Mouse (Mus musculus) intestine, embryonic 16.5 days (tissue): ENCODE data around the gene Olfr1394. TPM values are rescaled to one million over a fixed set of nuclear protein-coding genes. Genes with fewer than 3 reads are reported as not detected.

Experiments used
- ATAC-seq: fragments of 200-750 bp; cut with Nextera tagmentation; 2 replicates; pipeline ENCODE4 v1.8.0; 2017; ENCODE audit warnings: moderate TSS enrichment, moderate library complexity
- H3K27ac ChIP-seq: fragments of 300-500 bp; sonication (generic); 2 replicates; pipeline ENCODE4 v1.5.1; 2014; ENCODE audit warnings: mild to moderate bottlenecking, low read length
- H3K27me3 ChIP-seq: fragments of 300-500 bp; sonication (generic); replicated peaks from 2 replicates; pipeline ENCODE4 v1.6.1; 2014; ENCODE audit warnings: low read length, control low read depth, mixed read lengths; ENCODE audit not compliant: control insufficient read depth, insufficient read depth
- H3K36me3 ChIP-seq: fragments of 300-500 bp; sonication (generic); 2 replicates; pipeline ENCODE4 v1.6.1; 2014; ENCODE audit warnings: low read length, control low read depth; ENCODE audit not compliant: control insufficient read depth, insufficient read depth
- H3K4me1 ChIP-seq: fragments of 300-500 bp; sonication (generic); 2 replicates; pipeline ENCODE4 v1.6.1; 2014; ENCODE audit warnings: low read length, control low read depth, mixed read lengths; ENCODE audit not compliant: control insufficient read depth, insufficient read depth
- H3K4me2 ChIP-seq: fragments of 300-500 bp; sonication (generic); 2 replicates; pipeline ENCODE4 v1.6.1; 2014; ENCODE audit warnings: low read depth, low read length, control low read depth
- H3K4me3 ChIP-seq: fragments of 300-500 bp; sonication (generic); 2 replicates; pipeline ENCODE4 v1.5.1; 2014; ENCODE audit warnings: mild to moderate bottlenecking, low read length
- H3K9ac ChIP-seq: fragments of 300-500 bp; sonication (generic); 2 replicates; pipeline ENCODE4 v1.6.1; 2014; ENCODE audit warnings: low read depth, low read length
- H3K9me3 ChIP-seq: fragments of 300-500 bp; sonication (generic); 2 replicates; pipeline ENCODE4 v1.6.1; 2016; ENCODE audit warnings: low read length, control low read depth; ENCODE audit not compliant: control insufficient read depth
- WGBS: fragments of 180-500 bp; shearing (Covaris S2); extraction: QIAGEN DNeasy Blood & Tissue Kit; methylation state at CpG from one replicate; pipeline ENCODE4 v1.1.7; 2014; 5-methylcytosine and 5-hydroxymethylcytosine counted together
- polyA plus RNA-seq: library from polyadenylated mRNA; unstranded; fragments of >200 nt; fragmentation: Nextera tagmentation; extraction: Ambion mirVana; gene quantifications from 2 replicates; pipeline ENCODE4 v1.2.1, GENCODE M21; 2015

Olfr1394 gene
- polyA plus RNA-seq, 1 experiment from 2014 or later, result not detected

DNA sequence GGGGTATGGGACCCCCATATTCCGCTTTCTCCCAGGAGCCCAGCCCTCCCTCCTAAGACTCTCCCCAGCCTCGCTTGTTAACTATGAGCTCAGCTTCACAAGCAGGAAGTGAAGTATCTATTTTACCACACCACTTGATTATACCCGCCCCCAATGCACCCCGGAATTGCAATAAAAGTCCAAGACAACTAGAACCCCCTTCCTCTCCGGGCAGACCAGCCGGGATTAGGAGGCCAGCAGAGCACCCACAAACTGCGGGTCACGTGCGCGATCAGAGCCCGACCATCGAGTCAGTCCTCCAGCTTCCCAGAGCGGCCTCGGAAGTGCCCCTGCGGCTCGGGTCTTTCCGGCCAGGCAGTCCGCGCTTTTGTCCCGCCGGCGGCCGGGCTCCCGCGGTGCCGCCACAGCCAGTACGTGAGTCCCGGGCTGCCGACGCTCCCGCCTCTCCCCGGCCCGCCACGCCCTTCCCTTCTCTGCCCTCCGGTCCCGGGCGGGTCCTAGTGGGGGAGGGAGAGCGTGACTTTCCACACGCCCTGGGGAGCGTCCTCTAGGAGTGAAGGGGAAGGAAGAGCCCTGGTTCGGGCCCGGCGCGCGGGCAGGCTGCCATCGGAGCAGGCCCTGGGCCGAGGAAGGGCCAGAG lies 49.1 kb downstream of the Olfr1394 start, which contains the start of gene Zfp62:
Gene Zfp62, plus strand, starts transcription at position 164 of the 640 bp plus-strand sequence.
- peaks cover 5% of the 10 kb centered on the region for H3K4me1 ChIP-seq
- peak; percentile 96 for ATAC-seq
- peak within 1 kb of the TSS; percentile 98 for H3K27ac ChIP-seq

DNA sequence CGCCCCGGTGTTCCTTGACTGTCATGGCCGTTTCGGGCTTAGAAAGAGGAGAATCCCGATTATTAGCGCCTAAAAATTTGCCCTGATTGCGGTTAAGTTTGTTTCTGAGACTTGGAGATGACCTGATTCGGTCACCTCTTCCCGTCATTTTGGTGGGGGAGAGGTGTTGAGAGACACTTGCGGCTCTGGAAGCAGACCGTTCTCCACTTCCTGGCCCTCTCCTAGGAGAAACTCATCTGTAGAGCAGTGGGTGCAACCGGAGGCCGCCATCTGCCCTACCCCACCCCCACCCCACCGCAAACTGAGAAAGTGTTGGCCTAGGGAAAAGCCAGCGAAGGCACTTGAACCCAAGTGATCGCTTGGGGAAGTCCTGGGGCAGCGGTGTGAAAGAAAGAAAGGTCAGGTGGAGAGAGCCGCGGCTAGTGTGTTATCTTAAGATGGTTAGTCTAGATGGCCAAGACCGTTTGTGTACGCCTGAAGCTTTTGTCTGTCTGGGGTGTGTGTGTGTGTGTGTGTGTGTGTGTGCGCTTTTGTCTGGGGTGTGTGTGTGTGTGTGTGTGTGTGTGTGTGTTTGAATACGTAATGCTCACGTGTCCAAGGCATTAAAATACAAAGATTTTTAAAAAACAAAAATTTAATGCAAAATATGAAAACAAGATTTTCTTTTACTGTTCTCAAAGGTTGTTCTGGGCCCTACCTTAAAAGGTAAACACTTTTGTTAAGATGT lies 49.8 kb downstream of the Olfr1394 start:
- Histone ChIP-seq H3K4me2 (peak overlapping the region; percentile 87), H3K9me3 (no peaks in the 10 kb centered on the region), H3K27ac (peak overlapping the region; percentile 98), H3K36me3 (no peaks in the 10 kb centered on the region), H3K4me1 (peaks cover 5% of the 10 kb centered on the region), H3K4me3 (peak overlapping the region; percentile 78), H3K27me3 (no peaks in the 10 kb centered on the region), H3K9ac (peak overlapping the region; percentile 90)
- under 1% methylated on average over 24 of the region's 24 CpGs for WGBS
- ATAC-seq, result peak; percentile 73

More for the DNA sequence above, 49.1 kb downstream of the Olfr1394 start, which contains the start of gene Zfp62:
- under 1% methylated on average over 46 of the region's 47 CpGs for WGBS
- peak within 1 kb of the TSS; percentile 90 for H3K9ac ChIP-seq
- peak within 1 kb of the TSS; percentile 78 for H3K4me3 ChIP-seq
- no peaks in the 10 kb centered on the region for H3K27me3 ChIP-seq
- no peaks in the 10 kb centered on the region for H3K36me3 ChIP-seq
- no peaks in the 10 kb centered on the region for H3K9me3 ChIP-seq
- H3K4me2 ChIP-seq, result peak within 1 kb of the TSS; percentile 87

DNA sequence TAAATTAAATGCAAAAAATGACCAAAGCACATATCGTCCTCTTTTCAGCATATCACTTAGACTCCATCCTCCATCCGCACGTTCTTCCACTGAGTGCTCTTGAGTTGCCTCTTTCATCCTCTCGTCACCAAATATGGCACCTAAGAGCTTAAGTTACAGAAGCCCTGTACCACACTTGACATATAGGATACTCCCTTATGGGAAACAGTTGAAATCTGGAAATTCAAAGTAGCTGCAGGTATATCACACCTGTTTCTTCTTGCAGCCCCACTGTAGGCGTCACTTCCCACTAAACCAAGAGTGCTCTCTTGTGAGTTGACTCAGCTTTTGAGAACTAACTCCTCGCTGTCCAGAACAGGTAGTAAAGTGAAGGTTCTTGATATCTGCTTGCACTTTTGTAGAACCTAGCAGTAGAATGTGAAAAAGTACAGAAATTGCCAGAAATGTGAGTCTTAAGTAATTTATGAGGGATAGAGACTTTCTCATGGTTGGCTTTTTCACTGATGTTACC lies 51.0 kb downstream of the Olfr1394 start:
- Histone ChIP-seq H3K9ac (no peak overlapping the region), H3K4me1 (peaks cover 5% of the 10 kb centered on the region), H3K9me3 (no peaks in the 10 kb centered on the region), H3K4me3 (no peak overlapping the region), H3K4me2 (peak overlapping the region; percentile 87; the same call in 1 of the 2 replicates), H3K36me3 (no peaks in the 10 kb centered on the region), H3K27ac (no peak overlapping the region), H3K27me3 (no peaks in the 10 kb centered on the region)
- no peak for ATAC-seq
- 82% methylated on average over 6 of the region's 6 CpGs for WGBS

DNA sequence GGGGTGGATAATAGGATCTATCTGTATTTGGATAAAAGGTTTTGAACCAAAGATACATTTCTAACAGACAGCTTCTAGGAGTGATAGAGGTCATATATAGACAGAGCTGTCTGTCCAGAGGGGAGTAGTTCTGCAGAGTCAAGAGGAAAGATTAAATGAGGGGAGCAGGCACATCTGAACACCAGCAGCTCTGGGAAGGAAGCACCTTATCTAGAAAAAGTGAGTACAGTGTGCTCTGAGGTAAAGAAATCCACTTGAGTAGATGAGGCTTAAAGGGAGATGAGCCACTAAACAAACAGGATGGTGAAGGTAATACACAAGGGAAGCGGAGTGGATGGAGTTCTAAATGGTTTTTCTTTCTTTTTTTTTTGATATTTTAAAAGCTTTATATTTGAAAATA lies 53.3 kb downstream of the Olfr1394 start:
- H3K4me1 ChIP-seq, result peaks cover 5% of the 10 kb centered on the region
- H3K9me3 ChIP-seq, result no peaks in the 10 kb centered on the region
- H3K9ac ChIP-seq, result no peak overlapping the region
- no peak overlapping the region for H3K4me3 ChIP-seq
- H3K27ac ChIP-seq, result no peak overlapping the region
- no peaks in the 10 kb centered on the region for H3K36me3 ChIP-seq
- no peaks in the 10 kb centered on the region for H3K27me3 ChIP-seq
- ATAC-seq, result no peak
- WGBS, result 100% methylated on average over 1 of the region's 1 CpGs
- no peak overlapping the region for H3K4me2 ChIP-seq

Other genes starting within 250 kb of the Olfr1394 start
- gene Psme2b, start 208.2 kb upstream of the Olfr1394 start, polyA plus RNA-seq, result 3.5 and 4.6 TPM in 2 replicates
- 0.10 TPM in 1 of 2 replicates, not detected in the other for gene Olfr56, start 175.5 kb upstream of the Olfr1394 start, polyA plus RNA-seq
- gene 9930111J21Rik1, start 175.0 kb upstream of the Olfr1394 start, polyA plus RNA-seq, result 0.70 and 1.1 TPM in 2 replicates
- gene Gm12185, start 162.2 kb upstream of the Olfr1394 start, polyA plus RNA-seq, result not detected in 2 replicates
- gene Tgtp1, start 160.2 kb upstream of the Olfr1394 start, polyA plus RNA-seq, result 1.9 and 2.1 TPM in 2 replicates
- gene 9930111J21Rik2, start 103.1 kb upstream of the Olfr1394 start, polyA plus RNA-seq, result 0.65 and 0.87 TPM in 2 replicates
- 0.86 and 1.0 TPM in 2 replicates for gene Tgtp2, start 90.2 kb upstream of the Olfr1394 start, polyA plus RNA-seq
- gene Ifi47, start 77.8 kb upstream of the Olfr1394 start, polyA plus RNA-seq, result 3.2 and 3.6 TPM in 2 replicates
- not detected in 2 replicates for gene Olfr1396, start 39.5 kb upstream of the Olfr1394 start, polyA plus RNA-seq
- not detected in 2 replicates for gene Olfr1395, start 12.1 kb upstream of the Olfr1394 start, polyA plus RNA-seq
- gene Btnl9, start 32.8 kb downstream of the Olfr1394 start, polyA plus RNA-seq, result 1.6 TPM in 2 replicates
- gene Zfp62, start 48.9 kb downstream of the Olfr1394 start, polyA plus RNA-seq, result 20.7 and 23.1 TPM in 2 replicates
- gene Mgat1, start 89.8 kb downstream of the Olfr1394 start, polyA plus RNA-seq, result 62.4 and 65.8 TPM in 2 replicates
- 0.13 TPM in 1 of 2 replicates, not detected in the other for gene Olfr1393, start 123.9 kb downstream of the Olfr1394 start, polyA plus RNA-seq
- gene Olfr1392, start 130.9 kb downstream of the Olfr1394 start, polyA plus RNA-seq, result not detected in 2 replicates
- not detected in 2 replicates for gene Olfr10, start 150.4 kb downstream of the Olfr1394 start, polyA plus RNA-seq
- gene Olfr1391, start 168.4 kb downstream of the Olfr1394 start, polyA plus RNA-seq, result not detected in 2 replicates
- not detected in 2 replicates for gene Olfr1390, start 180.8 kb downstream of the Olfr1394 start, polyA plus RNA-seq